Mouse (Mus musculus) neural tube, embryonic 13.5 days (tissue): Measurements from ENCODE around the gene Edaradd. TPM values are rescaled to one million over a fixed set of nuclear protein-coding genes. Genes with fewer than 3 reads are reported as not detected.

Source experiments
- ATAC-seq: fragments of 200-750 bp; cut with Nextera tagmentation; 2 replicates; pipeline ENCODE4 v1.8.0; 2017; ENCODE audit warnings: low read depth, mild to moderate bottlenecking, moderate TSS enrichment, moderate library complexity
- H3K27ac ChIP-seq: fragments of 300-500 bp; sonication (generic); replicated peaks from 2 replicates; pipeline ENCODE4 v1.5.1; 2015; ENCODE audit warnings: moderate library complexity, mild to moderate bottlenecking, inconsistent platforms
- H3K27me3 ChIP-seq: fragments of 300-500 bp; sonication (generic); 2 replicates; pipeline ENCODE4 v1.6.1; 2015; ENCODE audit warnings: mild to moderate bottlenecking, inconsistent platforms
- H3K36me3 ChIP-seq: fragments of 300-500 bp; sonication (generic); 2 replicates; pipeline ENCODE4 v1.6.1; 2015; ENCODE audit warnings: mild to moderate bottlenecking, inconsistent platforms
- H3K4me1 ChIP-seq: fragments of 300-500 bp; sonication (generic); replicated peaks from 2 replicates; pipeline ENCODE4 v1.6.1; 2015; ENCODE audit warnings: inconsistent platforms
- H3K4me2 ChIP-seq: fragments of 300-500 bp; sonication (generic); 2 replicates; pipeline ENCODE4 v1.6.1; 2015; ENCODE audit warnings: inconsistent platforms, mild to moderate bottlenecking, moderate library complexity
- H3K4me3 ChIP-seq: fragments of 300-500 bp; sonication (generic); 2 replicates; pipeline ENCODE4 v1.5.1; 2015; ENCODE audit warnings: mild to moderate bottlenecking, inconsistent platforms
- H3K9ac ChIP-seq: fragments of 300-500 bp; sonication (generic); 2 replicates; pipeline ENCODE4 v1.6.1; 2015; ENCODE audit warnings: moderate library complexity, mild to moderate bottlenecking, inconsistent platforms
- H3K9me3 ChIP-seq: fragments of 300-500 bp; sonication (generic); 2 replicates; pipeline ENCODE4 v1.6.1; 2016; ENCODE audit warnings: inconsistent platforms
- WGBS: fragments of 180-500 bp; shearing (Covaris S2); methylation state at CpG from one replicate; pipeline ENCODE4 v1.1.7; 2015; 5-methylcytosine and 5-hydroxymethylcytosine counted together
- polyA plus RNA-seq: library from polyadenylated mRNA; unstranded; fragments of >200 nt; fragmentation: Nextera tagmentation; extraction: Ambion mirVana; gene quantifications from 2 replicates; pipeline ENCODE4 v1.2.1, GENCODE M21; 2015

Gene Edaradd
- polyA plus RNA-seq, 1 experiment from 2014 or later, result 1.0 TPM

DNA sequence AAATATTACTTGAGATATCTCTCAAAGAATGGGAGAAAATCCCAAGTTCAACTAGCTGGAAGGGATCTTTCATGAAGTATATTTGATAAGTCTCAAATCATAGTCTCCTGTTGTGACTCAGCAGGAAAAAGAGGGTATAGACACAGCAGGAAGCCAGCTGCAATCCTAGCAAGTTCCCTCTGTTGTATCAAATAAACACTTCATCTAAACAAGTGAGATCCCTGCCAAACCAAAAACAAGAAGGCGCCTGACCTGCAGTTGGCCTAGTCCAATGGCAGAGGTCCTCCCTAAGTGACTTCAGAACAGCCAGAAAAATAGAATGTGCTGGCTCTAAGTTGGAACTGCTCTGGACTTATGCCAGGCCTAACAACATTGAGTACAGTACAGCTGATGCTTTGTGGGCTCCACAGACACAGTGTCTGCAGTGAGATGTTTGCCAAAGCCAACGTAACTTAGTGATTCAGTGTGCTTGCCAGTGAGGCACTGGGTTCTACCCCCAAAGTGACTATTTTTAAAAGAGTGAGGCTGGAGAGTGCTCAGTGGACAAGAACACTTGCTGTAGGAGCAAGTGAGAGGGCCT is 78.1 kb downstream of the Edaradd start:
- no peak overlapping the region for H3K4me2 ChIP-seq
- H3K4me1 ChIP-seq, result no peaks in the 10 kb centered on the region
- no peak overlapping the region; the same call in 1 of the 2 replicates for H3K27ac ChIP-seq
- WGBS, result 80% methylated on average over 2 of the region's 2 CpGs
- H3K9me3 ChIP-seq, result no peaks in the 10 kb centered on the region
- H3K9ac ChIP-seq, result no peak overlapping the region
- no peak overlapping the region for H3K4me3 ChIP-seq
- peaks cover 69% of the 10 kb centered on the region for H3K36me3 ChIP-seq
- no peak for ATAC-seq
- no peaks in the 10 kb centered on the region for H3K27me3 ChIP-seq

DNA sequence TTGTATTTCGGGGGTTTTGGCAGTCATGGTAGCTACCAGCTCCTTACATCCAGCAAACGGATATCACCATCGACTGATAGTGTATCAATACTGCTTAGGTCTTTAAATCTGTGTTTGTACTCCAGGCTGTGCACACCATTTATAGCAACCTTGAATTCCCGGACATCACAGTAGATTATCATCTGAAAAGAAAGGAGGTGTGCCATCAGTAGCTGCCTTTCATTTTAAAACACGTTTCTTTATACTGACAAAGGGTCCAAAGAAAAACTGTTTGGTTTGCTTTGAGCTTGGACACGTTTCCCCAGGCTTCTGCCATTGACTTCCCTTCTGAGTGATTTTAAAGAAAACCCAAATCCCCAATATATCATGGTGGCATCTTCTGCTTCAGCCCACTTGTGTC is 79.4 kb downstream of the Edaradd start:
- Histone ChIP-seq H3K4me2 (no peak overlapping the region), H3K27me3 (no peaks in the 10 kb centered on the region), H3K27ac (no peak overlapping the region), H3K4me3 (no peak overlapping the region), H3K9me3 (no peaks in the 10 kb centered on the region), H3K36me3 (peaks cover 68% of the 10 kb centered on the region), H3K4me1 (no peaks in the 10 kb centered on the region), H3K9ac (no peak overlapping the region)
- ATAC-seq, result no peak
- WGBS, result 85% methylated on average over 6 of the region's 6 CpGs

DNA sequence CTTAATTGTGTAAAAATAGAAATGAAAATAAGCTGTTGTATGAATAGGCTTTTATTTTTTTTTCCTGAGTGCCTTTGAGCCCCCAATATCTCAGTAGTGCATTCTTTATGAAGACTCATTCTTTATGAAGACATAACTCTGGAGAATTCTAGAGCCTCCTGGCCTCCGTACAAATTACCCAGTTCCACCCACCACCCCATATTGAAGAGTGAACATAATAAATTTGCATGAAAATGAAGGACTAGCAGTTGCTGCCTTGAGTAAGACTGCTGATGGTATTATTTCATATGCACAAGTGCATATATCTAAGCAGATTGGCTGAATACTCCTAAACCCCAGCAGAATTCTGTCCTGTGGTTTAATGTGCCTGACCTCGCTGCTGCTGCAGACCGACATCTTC is 80.7 kb downstream of the Edaradd start:
- Histone ChIP-seq H3K27me3 (no peaks in the 10 kb centered on the region), H3K36me3 (peaks cover 77% of the 10 kb centered on the region), H3K4me2 (no peak overlapping the region), H3K9me3 (no peaks in the 10 kb centered on the region), H3K4me1 (no peaks in the 10 kb centered on the region), H3K9ac (no peak overlapping the region), H3K27ac (no peak overlapping the region), H3K4me3 (no peak overlapping the region)
- ATAC-seq, result no peak
- WGBS, result 91% methylated on average over 3 of the region's 3 CpGs

- H3K4me2 ChIP-seq, result no peak overlapping the region
- H3K36me3 ChIP-seq, result peaks cover 93% of the 10 kb centered on the region
- WGBS, result 88% methylated on average over 5 of the region's 5 CpGs
- no peaks in the 10 kb centered on the region for H3K4me1 ChIP-seq
- no peak for ATAC-seq
- H3K9me3 ChIP-seq, result no peaks in the 10 kb centered on the region
- H3K27ac ChIP-seq, result no peak overlapping the region
- no peaks in the 10 kb centered on the region for H3K27me3 ChIP-seq
- no peak overlapping the region for H3K9ac ChIP-seq
- no peak overlapping the region for H3K4me3 ChIP-seq
These were observed 86.4 kb downstream of the Edaradd start for GRCm38 (mm10) chr13:12433843-12434242.

DNA sequence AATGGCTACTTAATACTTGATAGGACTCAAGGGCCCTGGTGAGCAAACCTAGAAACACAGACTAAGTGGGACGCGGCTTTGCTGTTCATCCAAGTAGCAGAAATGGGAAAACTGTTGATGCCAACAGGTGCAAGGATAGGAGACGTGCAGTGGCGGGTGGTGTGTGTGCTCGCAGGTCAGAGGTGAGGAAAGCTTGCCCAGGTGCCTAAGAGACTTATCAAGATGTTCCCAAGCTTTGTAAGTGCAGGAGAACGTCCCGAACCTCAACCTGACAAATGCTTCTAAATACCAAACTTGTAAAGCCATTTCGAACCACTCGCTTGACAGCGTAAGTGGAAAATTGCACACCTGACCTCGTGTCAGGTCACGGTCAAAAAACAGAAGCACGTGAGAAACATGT is 91.7 kb downstream of the Edaradd start:
- Histone ChIP-seq H3K36me3 (peaks cover 96% of the 10 kb centered on the region), H3K4me1 (no peaks in the 10 kb centered on the region), H3K4me2 (no peak overlapping the region), H3K9me3 (no peaks in the 10 kb centered on the region), H3K4me3 (no peak overlapping the region), H3K27me3 (no peaks in the 10 kb centered on the region), H3K9ac (no peak overlapping the region), H3K27ac (no peak overlapping the region)
- WGBS, result 96% methylated on average over 13 of the region's 13 CpGs
- ATAC-seq, result no peak

Other genes starting within 250 kb of the Edaradd start
- gene Actn2, start 179.7 kb downstream of the Edaradd start, polyA plus RNA-seq, result 9.7 and 22.0 TPM in 2 replicates
- gene Heatr1, start 125.4 kb downstream of the Edaradd start, polyA plus RNA-seq, result 11.3 and 14.8 TPM in 2 replicates
- 21.9 and 23.5 TPM in 2 replicates for gene Lgals8, start 55.5 kb downstream of the Edaradd start, polyA plus RNA-seq
- gene Ero1lb, start 45.4 kb upstream of the Edaradd start, polyA plus RNA-seq, result 15.0 and 15.9 TPM in 2 replicates